Mouse (Mus musculus): ENCODE measurements around the gene Ldb3. TPM values are rescaled to one million over a fixed set of nuclear protein-coding genes. Genes with fewer than 3 reads are reported as not detected.

Gene Ldb3
- total RNA-seq, 2 experiments from 2014 or later: not detected

- no peak for ATAC-seq (replicated peaks; ENCODE audit: poor library complexity)
Observed at GRCm38 (mm10) chr14:34483469-34484341, 104.8 kb downstream of the Ldb3 start.

Other genes with a start within 250 kb of the Ldb3 start
- gene Fam25c, start 233.2 kb downstream of the Ldb3 start, total RNA-seq (2015): not detected in 2 replicates
- not detected in 2 replicates for gene Fam25c, start 233.2 kb downstream of the Ldb3 start, total RNA-seq (2017)
- not detected in 2 replicates for gene Sncg, start 213.9 kb downstream of the Ldb3 start, total RNA-seq (2015)
- not detected in 2 replicates for gene Sncg, start 213.9 kb downstream of the Ldb3 start, total RNA-seq (2017)
- not detected in 2 replicates for gene Mmrn2, start 213.2 kb downstream of the Ldb3 start, total RNA-seq (2015)
- not detected in 2 replicates for gene Mmrn2, start 213.2 kb downstream of the Ldb3 start, total RNA-seq (2017)
- gene Bmpr1a, start 85.3 kb downstream of the Ldb3 start, total RNA-seq (2015): 0.39 and 0.68 TPM in 2 replicates
- gene Bmpr1a, start 85.3 kb downstream of the Ldb3 start, total RNA-seq (2017): 0.25 and 0.41 TPM in 2 replicates
- not detected in 2 replicates for gene 9230112D13Rik, start 65.9 kb downstream of the Ldb3 start, total RNA-seq (2015)
- gene 9230112D13Rik, start 65.9 kb downstream of the Ldb3 start, total RNA-seq (2017): not detected in 2 replicates
- not detected in 2 replicates for gene Opn4, start 11.5 kb upstream of the Ldb3 start, total RNA-seq (2015)
- not detected in 2 replicates for gene Opn4, start 11.5 kb upstream of the Ldb3 start, total RNA-seq (2017)
- 87.1 and 89.0 TPM in 2 replicates for gene Wapl, start 85.2 kb upstream of the Ldb3 start, total RNA-seq (2015)
- 93.1 and 123 TPM in 2 replicates for gene Wapl, start 85.2 kb upstream of the Ldb3 start, total RNA-seq (2017)
- gene Grid1, start 231.4 kb upstream of the Ldb3 start, total RNA-seq (2015): not detected in 2 replicates
- not detected in 2 replicates for gene Grid1, start 231.4 kb upstream of the Ldb3 start, total RNA-seq (2017)

Measured in megakaryocyte progenitor cell, adult 5-6 weeks (primary cell).